Comparison of ENCODE assay signal across 9 mouse cellular contexts in the genomic region with DNA sequence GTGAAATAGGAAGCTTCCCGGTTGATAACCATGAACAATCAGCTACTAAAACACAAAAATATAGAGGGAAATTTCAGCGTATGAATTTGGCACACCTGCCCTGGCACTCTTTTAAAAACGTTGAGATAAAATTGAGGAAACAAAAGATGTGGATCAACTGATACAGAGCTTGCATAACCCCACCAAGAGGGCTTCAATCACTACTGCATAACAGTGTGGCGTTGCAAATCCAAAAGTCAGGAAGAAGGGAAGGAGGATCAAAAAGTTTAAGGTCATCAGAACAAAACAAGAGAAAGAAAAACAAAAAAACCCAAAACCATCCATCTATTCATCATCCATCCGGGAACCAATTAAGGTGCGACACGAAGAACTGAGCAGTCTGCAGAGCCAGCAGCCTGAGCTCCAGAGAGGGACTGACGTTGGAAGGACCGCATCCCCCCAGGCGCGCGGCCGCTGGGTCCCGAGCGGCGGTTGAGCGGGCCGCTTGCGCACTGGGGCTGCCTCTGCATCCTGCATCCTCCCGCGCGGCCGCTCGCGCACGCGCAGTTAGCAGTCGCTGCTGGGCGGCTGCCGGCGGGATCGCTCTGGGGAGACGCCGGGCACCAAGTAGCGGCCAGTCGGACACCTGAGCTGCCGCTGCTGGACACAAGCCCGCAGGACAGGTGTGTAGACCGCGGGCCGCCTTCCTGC. TPM values are rescaled to one million over a fixed set of nuclear protein-coding genes. Genes with fewer than 3 reads are reported as not detected.
DNase-seq lines count a peak whose midpoint lies in the region; ATAC-seq and TF ChIP-seq lines count a peak whose summit lies in the region.
"Had no signal": no experiment of that assay in that cellular context is flagged by ENCODE, and none has a peak within 500 bp of the region (broad histone marks: within the 10 kb centered on the region; RNA-seq: fewer than 3 reads in every experiment).

Gene Clgn, plus strand, starts transcription at position 552 of the 690 bp plus-strand sequence.

- intact Hi-C loops in left cerebral cortex, postnatal 14 days (cut with DNase I), result no loop called here

- peaks cover 6% of the 10 kb centered on the region; the same call in 1 of the 2 replicates for H3K4me1 ChIP-seq in forebrain, postnatal 0 days (ENCODE audit: insufficient read depth)
- 0 out of 2 replicates have a peak, but pooled peaks cover 2% of the 10 kb centered on the region for H3K4me1 ChIP-seq in intestine, embryonic 14.5 days (replicated peaks; ENCODE audit: control insufficient read depth, insufficient read depth, low read length)
- peaks cover 10% of the 10 kb centered on the region for H3K4me1 ChIP-seq in midbrain, embryonic 10.5 days

- no peaks in the 10 kb centered on the region for H3K27me3 ChIP-seq in forebrain, postnatal 0 days (ENCODE audit: insufficient read depth, low read length)
- peaks cover 24% of the 10 kb centered on the region for H3K27me3 ChIP-seq in intestine, embryonic 14.5 days (replicated peaks; ENCODE audit: control insufficient read depth, insufficient read depth, low read length)
- H3K27me3 ChIP-seq in midbrain, embryonic 10.5 days (ENCODE audit: low read depth, poor library complexity, severe bottlenecking), result peaks cover 34% of the 10 kb centered on the region

- peak within 1 kb of the TSS; percentile 69 for H3K9ac ChIP-seq in forebrain, postnatal 0 days
- peak within 1 kb of the TSS; percentile 20; the same call in 1 of the 2 replicates for H3K9ac ChIP-seq in intestine, embryonic 14.5 days (ENCODE audit: low read length)

- H3K4me3 ChIP-seq in forebrain, postnatal 0 days (ENCODE audit: low read depth, low read length), result peak within 1 kb of the TSS; percentile 67
- peak within 1 kb of the TSS; percentile 39 for H3K4me3 ChIP-seq in intestine, embryonic 14.5 days (ENCODE audit: low read depth, low read length)
- peak within 1 kb of the TSS; percentile 69 for H3K4me3 ChIP-seq in midbrain, embryonic 10.5 days

- TF ChIP-seq CTCF in forebrain, postnatal 0 days (IDR thresholded peaks at IDR 0.05; ENCODE audit: low read depth), result no peak

- no peaks in the 10 kb centered on the region for H3K9me3 ChIP-seq in forebrain, postnatal 0 days (ENCODE audit: low read length)
- no peaks in the 10 kb centered on the region for H3K9me3 ChIP-seq in intestine, embryonic 14.5 days (ENCODE audit: control insufficient read depth, low read length)
- H3K9me3 ChIP-seq in midbrain, embryonic 10.5 days (replicated peaks), result no peaks in the 10 kb centered on the region

- peak; percentile 51 for DNase-seq in gastrocnemius, postnatal 10 days
- DNase-seq in gastrocnemius, adult 18-20 months (ENCODE audit: low spot score), result no peak
- DNase-seq in cerebellum, adult 8-10 months, result peak; percentile 83
- DNase-seq in forebrain, postnatal 0 days, result peak; percentile 87
- peak; percentile 77 for DNase-seq in intestine, embryonic 14.5 days (ENCODE audit: low spot score)
- DNase-seq in left cerebral cortex, postnatal 14 days (ENCODE audit: low spot score in 2 of 2), result peak; percentile 45 to 74
- DNase-seq in midbrain, embryonic 10.5 days (ENCODE audit: low spot score), result peak; percentile 79
- DNase-seq in spleen, postnatal 14 days (ENCODE audit: low spot score in 2 of 2), result peak; percentile 12 to 31

- H3K4me2 ChIP-seq in forebrain, postnatal 0 days (ENCODE audit: low read depth), result peak within 1 kb of the TSS; percentile 85
- peak within 1 kb of the TSS; percentile 61 for H3K4me2 ChIP-seq in intestine, embryonic 14.5 days (ENCODE audit: low read length)

- peak; percentile 95 for ATAC-seq in forebrain, postnatal 0 days
- peak; percentile 77 for ATAC-seq in intestine, embryonic 14.5 days (replicated peaks; ENCODE audit: low FRiP score, low TSS enrichment, low read depth)

- 5% methylated on average over 41 of the region's 41 CpGs for WGBS in forebrain, postnatal 0 days
- 4% methylated on average over 41 of the region's 41 CpGs for WGBS in intestine, embryonic 14.5 days
- 5% methylated on average over 41 of the region's 41 CpGs for WGBS in midbrain, embryonic 10.5 days

- H3K27ac ChIP-seq in forebrain, postnatal 0 days (ENCODE audit: low read depth, low read length), result no peak within 1 kb of the TSS
- H3K27ac ChIP-seq in intestine, embryonic 14.5 days (ENCODE audit: low read depth), result no peak within 1 kb of the TSS
- H3K27ac ChIP-seq in midbrain, embryonic 10.5 days (replicated peaks), result peak within 1 kb of the TSS; percentile 80

- no peaks in the 10 kb centered on the region for H3K36me3 ChIP-seq in forebrain, postnatal 0 days (ENCODE audit: insufficient read depth)
- H3K36me3 ChIP-seq in intestine, embryonic 14.5 days (ENCODE audit: control insufficient read depth, insufficient read depth, low read length), result no peaks in the 10 kb centered on the region
- H3K36me3 ChIP-seq in midbrain, embryonic 10.5 days, result no peaks in the 10 kb centered on the region

RNA-seq across cellular contexts. Expression of gene Clgn, which starts in this region (rescaled TPM):
- under 1 TPM in 1 of 2 experiments, not detected in 1; 0.05 TPM for total RNA-seq in gastrocnemius, postnatal 10 days (2021)
- total RNA-seq in gastrocnemius, adult 18-20 months (2021), result not detected
- total RNA-seq in forebrain, postnatal 0 days (2014; rRNA removed), result 3.4 and 3.5 TPM in 2 replicates
- polyA plus RNA-seq in forebrain, postnatal 0 days (2015; fragmentation: Nextera tagmentation; extraction: Ambion mirVana), result 4.6 and 5.7 TPM in 2 replicates
- 0.58 and 0.75 TPM in 2 replicates for polyA plus RNA-seq in intestine, embryonic 14.5 days (2014; fragmentation: Nextera tagmentation; extraction: Ambion mirVana)
- 1 to 10 TPM; 7.9 to 9.3 TPM for total RNA-seq in left cerebral cortex, postnatal 14 days (2021)
- polyA plus RNA-seq in midbrain, embryonic 10.5 days (2016; fragmentation: Nextera tagmentation; extraction: Ambion mirVana), result 3.0 and 4.7 TPM in 2 replicates
- total RNA-seq: neutrophil, adult 5-6 weeks had no signal

Comparison
In these comparisons a context has a peak if more than half of its experiments do, and no peak if none do; other contexts are left out.
1. Peak in DNase-seq in gastrocnemius, postnatal 10 days; RNA of the gene not detected or under 1 TPM.
2. Peak in DNase-seq, ATAC-seq, H3K4me3 ChIP-seq, H3K9ac ChIP-seq and H3K4me2 ChIP-seq in intestine, embryonic 14.5 days; RNA of the gene not detected or under 1 TPM.